Mouse (Mus musculus) heart, adult 2 months (tissue): ENCODE data around the gene Phka2. TPM values are rescaled to one million over a fixed set of nuclear protein-coding genes. Genes with fewer than 3 reads are reported as not detected.

ENCODE experiments used
- DNase-seq, 2 experiments: peaks; one replicate each; pipeline ENCODE4 v3.0.0; 2021
- H3K27ac ChIP-seq: fragments of 200-600 bp; 2 replicates; pipeline ENCODE4 v1.8.1; 2022
- H3K27me3 ChIP-seq: fragments of 200-500 bp; 2 replicates; pipeline ENCODE4 v1.6.1; 2012; ENCODE audit warnings: mild to moderate bottlenecking, low read length, inconsistent platforms, mixed read lengths; ENCODE audit not compliant: control insufficient read depth, insufficient read depth
- H3K36me3 ChIP-seq: fragments of 200-500 bp; 2 replicates; pipeline ENCODE4 v1.6.1; 2012; ENCODE audit warnings: low read length, inconsistent platforms; ENCODE audit not compliant: control insufficient read depth, insufficient read depth
- H3K4me1 ChIP-seq: fragments of 200-500 bp; 2 replicates; pipeline ENCODE4 v1.6.1; 2011; ENCODE audit warnings: low read length; ENCODE audit not compliant: control insufficient read depth, insufficient read depth
- H3K4me3 ChIP-seq: fragments of 200-600 bp; 2 replicates; pipeline ENCODE4 v1.8.1; 2022
- H3K79me2 ChIP-seq: fragments of 200-500 bp; replicated peaks from 2 replicates; pipeline ENCODE4 v1.6.1; 2012; ENCODE audit warnings: mild to moderate bottlenecking, inconsistent platforms, low read length, moderate library complexity, mixed read lengths; ENCODE audit not compliant: control insufficient read depth, insufficient read depth
- H3K9ac ChIP-seq: fragments of 200-500 bp; 2 replicates; pipeline ENCODE4 v1.6.1; 2012; ENCODE audit warnings: low read depth, mild to moderate bottlenecking, control low read depth, inconsistent platforms, low read length, mixed read lengths
- CTCF ChIP-seq: fragments of 200-600 bp; IDR thresholded peaks from 2 replicates; pipeline ENCODE4 v1.8.1; 2022; ENCODE audit warnings: antibody characterized with exemption, mild to moderate bottlenecking, moderate library complexity
- EP300 ChIP-seq: fragments of 200-500 bp; IDR thresholded peaks from 2 replicates; pipeline ENCODE4 v1.6.1; 2011; ENCODE audit warnings: low read depth, low read length, control low read depth; ENCODE audit not compliant: insufficient read depth
- POLR2A ChIP-seq: fragments of 200-500 bp; IDR thresholded peaks from 2 replicates; pipeline ENCODE4 v1.6.1; 2011; ENCODE audit warnings: mild to moderate bottlenecking, low read depth, low read length, control low read depth; ENCODE audit not compliant: insufficient read depth
- WGBS: fragments of 180-500 bp; shearing (Covaris S2); methylation state at CpG from one replicate; pipeline ENCODE4 v1.1.7; 2018; 5-methylcytosine and 5-hydroxymethylcytosine counted together
- intact Hi-C: fragments of 180-260 bp; cut with DNase I; formaldehyde crosslinking; loops from one replicate; pipeline ENCODE4 v1.15.1; 2025
- polyA plus RNA-seq: library from polyadenylated mRNA; depleted of rRNA; stranded (reverse); fragments of >200 nt; gene quantifications from 2 replicates; pipeline ENCODE4 v1.2.3, GENCODE M21; 2012
- total RNA-seq, 2 experiments: library from RNA; stranded (reverse); gene quantifications; 2 replicates each; pipeline ENCODE4 v1.2.3; 2021

The Phka2 gene
- total and polyA plus RNA-seq, 3 experiments: 7.2 to 12.9 (median 12.8) TPM

GRCm38 (mm10) chrX:160494921-160495320, 7.0 kb upstream of the Phka2 start:
- H3K4me3 ChIP-seq: no peak overlapping the region
- WGBS: 70% methylated on average over 6 of the region's 6 CpGs

GRCm38 (mm10) chrX:160496473-160496872, 5.5 kb upstream of the Phka2 start:
- Histone ChIP-seq H3K4me3 (no peak overlapping the region), H3K36me3 (no peaks in the 10 kb centered on the region), H3K9ac (no peak overlapping the region), H3K79me2 (no peaks in the 10 kb centered on the region), H3K4me1 (no peaks in the 10 kb centered on the region), H3K27me3 (no peaks in the 10 kb centered on the region), H3K27ac (no peak overlapping the region)
- intact Hi-C loops: no loop called here
- 61% methylated on average over 5 of the region's 5 CpGs for WGBS
- TF ChIP-seq EP300 (no peak), POLR2A (no peak)
- no peak for DNase-seq

More at GRCm38 (mm10) chrX:160494921-160495320, 7.0 kb upstream of the Phka2 start:
- Histone ChIP-seq H3K36me3 (no peaks in the 10 kb centered on the region), H3K9ac (no peak overlapping the region), H3K79me2 (no peaks in the 10 kb centered on the region), H3K27me3 (no peaks in the 10 kb centered on the region), H3K4me1 (no peaks in the 10 kb centered on the region), H3K27ac (no peak overlapping the region)
- no peak for DNase-seq
- intact Hi-C loops: no loop called here
- TF ChIP-seq EP300 (no peak), POLR2A (no peak), CTCF (no peak)

- H3K4me3 ChIP-seq: no peak overlapping the region
- no peak for DNase-seq
- intact Hi-C loops: loop anchor here (5.0 to 10.0 kb wide), 2 partner anchors 266 to 366 kb away; partner anchors contain the start of genes Pdha1 and Rs1
- 76% methylated on average over 3 of the region's 3 CpGs for WGBS
- H3K36me3 ChIP-seq: no peaks in the 10 kb centered on the region
- H3K27ac ChIP-seq: no peak overlapping the region; the same call in 1 of the 2 replicates
- H3K4me1 ChIP-seq: no peaks in the 10 kb centered on the region; the same call in 1 of the 2 replicates
- H3K9ac ChIP-seq: no peak overlapping the region
- H3K27me3 ChIP-seq: no peaks in the 10 kb centered on the region
- TF ChIP-seq CTCF (no peak), POLR2A (no peak), EP300 (no peak)
- no peaks in the 10 kb centered on the region for H3K79me2 ChIP-seq
Observed at GRCm38 (mm10) chrX:160501095-160501494, 871 bp upstream of the Phka2 start.

GRCm38 (mm10) chrX:160501687-160502047, 299 bp upstream of the Phka2 start:
- intact Hi-C loops: loop anchor here (5.0 to 10.0 kb wide), 2 partner anchors 266 to 367 kb away; partner anchors contain the start of genes Pdha1 and Rs1
- Histone ChIP-seq H3K79me2 (no peaks in the 10 kb centered on the region), H3K9ac (peak overlapping the region; percentile 90), H3K27ac (peak overlapping the region; percentile 94), H3K4me3 (peak overlapping the region; percentile 79), H3K36me3 (no peaks in the 10 kb centered on the region), H3K4me1 (no peaks in the 10 kb centered on the region; the same call in 1 of the 2 replicates), H3K27me3 (no peaks in the 10 kb centered on the region)
- no peak for DNase-seq
- 8% methylated on average over 12 of the region's 12 CpGs for WGBS
- TF ChIP-seq EP300 (no peak), CTCF (no peak), POLR2A (no peak)

- no peak for DNase-seq
- TF ChIP-seq POLR2A (no peak), CTCF (no peak), EP300 (no peak)
- Histone ChIP-seq H3K9ac (no peak overlapping the region), H3K27ac (no peak overlapping the region), H3K4me3 (no peak overlapping the region), H3K27me3 (no peaks in the 10 kb centered on the region), H3K4me1 (no peaks in the 10 kb centered on the region), H3K79me2 (no peaks in the 10 kb centered on the region), H3K36me3 (no peaks in the 10 kb centered on the region)
- WGBS: 42% methylated on average over 1 of the region's 1 CpGs
- intact Hi-C loops: loop anchor here (10.0 kb wide), 1 partner anchor 374 kb away; the partner anchor contains the start of gene Pdha1
Observed at GRCm38 (mm10) chrX:160509046-160509445, 7.1 kb downstream of the Phka2 start.

- Histone ChIP-seq H3K4me3 (no peak overlapping the region), H3K27ac (no peak overlapping the region), H3K4me1 (no peaks in the 10 kb centered on the region), H3K9ac (no peak overlapping the region), H3K36me3 (no peaks in the 10 kb centered on the region), H3K27me3 (no peaks in the 10 kb centered on the region), H3K79me2 (no peaks in the 10 kb centered on the region)
- DNase-seq: no peak
- intact Hi-C loops: no loop called here
- 31% methylated on average over 2 of the region's 2 CpGs for WGBS
- TF ChIP-seq CTCF: no peak
- TF ChIP-seq POLR2A: no peak
- TF ChIP-seq EP300: no peak
Observed at GRCm38 (mm10) chrX:160510197-160510596, 8.2 kb downstream of the Phka2 start.

GRCm38 (mm10) chrX:160516027-160516426, 14.1 kb downstream of the Phka2 start:
- no peak overlapping the region for H3K9ac ChIP-seq
- no peaks in the 10 kb centered on the region for H3K4me1 ChIP-seq
- intact Hi-C loops: no loop called here
- no peak for DNase-seq
- H3K27me3 ChIP-seq: no peaks in the 10 kb centered on the region
- H3K27ac ChIP-seq: no peak overlapping the region
- no peak for TF ChIP-seq POLR2A
- TF ChIP-seq EP300: no peak
- no peak for TF ChIP-seq CTCF
- no peaks in the 10 kb centered on the region for H3K36me3 ChIP-seq
- no peak overlapping the region for H3K4me3 ChIP-seq
- H3K79me2 ChIP-seq: no peaks in the 10 kb centered on the region
